Mouse (Mus musculus): Measurements from ENCODE around the gene Ube4a. TPM values are rescaled to one million over a fixed set of nuclear protein-coding genes. Genes with fewer than 3 reads are reported as not detected.

Ube4a gene
- total RNA-seq, 2 experiments from 2014 or later = 81.6 to 90.5 TPM

Other genes starting within 250 kb of the Ube4a start
- 10 to 100 TPM; 58.5 to 76.1 TPM for gene Phldb1, start 230.4 kb downstream of the Ube4a start, total RNA-seq (2021)
- gene Arcn1, start 197.8 kb downstream of the Ube4a start, total RNA-seq (2021) = 100 to 1,000 TPM; 157 to 158 TPM
- gene Ift46, start 197.7 kb downstream of the Ube4a start, total RNA-seq (2021) = 100 to 1,000 TPM; 122 to 127 TPM
- 1 to 10 TPM; 8.6 to 9.5 TPM for gene Tmem25, start 166.3 kb downstream of the Ube4a start, total RNA-seq (2021)
- 10 to 100 TPM; 26.5 to 40.4 TPM for gene Ttc36, start 162.5 kb downstream of the Ube4a start, total RNA-seq (2021)
- gene Kmt2a, start 84.3 kb downstream of the Ube4a start, total RNA-seq (2021) = 10 to 100 TPM; 38.2 to 40.3 TPM
- 100 to 1,000 TPM; 458 to 535 TPM for gene Atp5l, start 44.9 kb downstream of the Ube4a start, total RNA-seq (2021)
- gene Cd3g, start 14.8 kb upstream of the Ube4a start, total RNA-seq (2021) = under 1 TPM in 1 of 2 experiments, not detected in 1; 0.76 TPM
- gene Cd3d, start 16.2 kb upstream of the Ube4a start, total RNA-seq (2021) = under 1 TPM in 1 of 2 experiments, not detected in 1; 0.87 TPM
- under 1 TPM in 1 of 2 experiments, not detected in 1; 0.93 TPM for gene Cd3e, start 44.0 kb upstream of the Ube4a start, total RNA-seq (2021)
- 1 to 10 TPM; 7.2 to 7.4 TPM for gene Mpzl2, start 74.2 kb upstream of the Ube4a start, total RNA-seq (2021)
- gene Mpzl3, start 89.6 kb upstream of the Ube4a start, total RNA-seq (2021) = 1 to 10 TPM; 3.6 to 5.1 TPM
- gene Jaml, start 113.6 kb upstream of the Ube4a start, total RNA-seq (2021) = 1 to 10 TPM; 1.2 to 1.6 TPM
- gene Scn2b, start 152.2 kb upstream of the Ube4a start, total RNA-seq (2021) = 1 to 10 TPM; 6.6 to 7.9 TPM
- 1 to 10 TPM; 2.6 to 3.0 TPM for gene Scn4b, start 172.8 kb upstream of the Ube4a start, total RNA-seq (2021)
- gene BC049352, start 216.4 kb upstream of the Ube4a start, total RNA-seq (2021) = under 1 TPM in 1 of 2 experiments, not detected in 1; 0.17 TPM
- gene Tmprss4, start 238.5 kb upstream of the Ube4a start, total RNA-seq (2021) = under 1 TPM in 1 of 2 experiments, not detected in 1; 0.50 TPM

Measured in adrenal gland, postnatal 4 days (tissue).